Mouse (Mus musculus): Measurements from ENCODE around the gene Gm49380.

Gene Gm49380

GRCm38 (mm10) chr9:44073115-44073514, 40.2 kb downstream of the Gm49380 start:
- no peak for DNase-seq

- DNase-seq = peak; percentile 46
Observed at GRCm38 (mm10) chr9:44072599-44072915, 40.7 kb downstream of the Gm49380 start.

GRCm38 (mm10) chr9:44071914-44072598, 41.2 kb downstream of the Gm49380 start:
- peak; percentile 25 for DNase-seq

GRCm38 (mm10) chr9:44070844-44071231, 42.5 kb downstream of the Gm49380 start:
- DNase-seq = no peak

GRCm38 (mm10) chr9:44070113-44070843, 43.0 kb downstream of the Gm49380 start:
- no peak for DNase-seq

GRCm38 (mm10) chr9:44069252-44069651, 44.0 kb downstream of the Gm49380 start:
- DNase-seq = no peak

GRCm38 (mm10) chr9:44067960-44068330, 45.4 kb downstream of the Gm49380 start:
- no peak for DNase-seq

GRCm38 (mm10) chr9:44067241-44067959, 45.9 kb downstream of the Gm49380 start:
- DNase-seq = no peak

- peak; percentile 99 for DNase-seq
Observed at GRCm38 (mm10) chr9:44066785-44067225, 46.5 kb downstream of the Gm49380 start, which contains the start of gene Usp2. Gene Usp2 (plus strand): TSS chr9:44067021.

GRCm38 (mm10) chr9:44065177-44065576, 48.1 kb downstream of the Gm49380 start:
- DNase-seq = no peak

GRCm38 (mm10) chr9:44058606-44059005, 54.7 kb downstream of the Gm49380 start:
- no peak for DNase-seq

GRCm38 (mm10) chr9:44053936-44054335, 59.4 kb downstream of the Gm49380 start:
- DNase-seq = no peak

GRCm38 (mm10) chr9:44052855-44053254, 60.4 kb downstream of the Gm49380 start:
- DNase-seq = no peak

GRCm38 (mm10) chr9:44049381-44050165, 63.7 kb downstream of the Gm49380 start:
- peak; percentile 95 for DNase-seq

- no peak for DNase-seq
Observed at GRCm38 (mm10) chr9:44048541-44049380, 64.5 kb downstream of the Gm49380 start.

GRCm38 (mm10) chr9:44047571-44048490, 65.5 kb downstream of the Gm49380 start:
- DNase-seq = peak; percentile 94

- DNase-seq = no peak
Observed at GRCm38 (mm10) chr9:44047071-44047470, 66.2 kb downstream of the Gm49380 start.

GRCm38 (mm10) chr9:44046426-44046825, 66.9 kb downstream of the Gm49380 start:
- DNase-seq = peak; percentile 11

- no peak for DNase-seq
Observed at GRCm38 (mm10) chr9:44045884-44046272, 67.4 kb downstream of the Gm49380 start.

- DNase-seq = peak; percentile 92
Observed at GRCm38 (mm10) chr9:44045158-44045883, 68.0 kb downstream of the Gm49380 start.
